Mouse (Mus musculus) neutrophil, adult 5-6 weeks (primary cell): ENCODE results near the gene Cbll1. TPM values are rescaled to one million over a fixed set of nuclear protein-coding genes. Genes with fewer than 3 reads are reported as not detected.

ENCODE experiments used
- ATAC-seq: fragments of 151-379, 151-347 bp; 2 replicates; pipeline ENCODE4 v1.8.0; 2017; ENCODE audit warnings: mild to moderate bottlenecking, moderate TSS enrichment; ENCODE audit not compliant: insufficient number of reproducible peaks, poor library complexity, low FRiP score, severe bottlenecking; ENCODE audit errors: extremely low read depth
- total RNA-seq: library from RNA; stranded (forward); fragments of 200-1000 nt; gene quantifications from 2 replicates; pipeline ENCODE4 v1.2.3, GENCODE M21; 2017

Gene Cbll1
- 10.9 and 12.6 TPM in 2 replicates for total RNA-seq

DNA sequence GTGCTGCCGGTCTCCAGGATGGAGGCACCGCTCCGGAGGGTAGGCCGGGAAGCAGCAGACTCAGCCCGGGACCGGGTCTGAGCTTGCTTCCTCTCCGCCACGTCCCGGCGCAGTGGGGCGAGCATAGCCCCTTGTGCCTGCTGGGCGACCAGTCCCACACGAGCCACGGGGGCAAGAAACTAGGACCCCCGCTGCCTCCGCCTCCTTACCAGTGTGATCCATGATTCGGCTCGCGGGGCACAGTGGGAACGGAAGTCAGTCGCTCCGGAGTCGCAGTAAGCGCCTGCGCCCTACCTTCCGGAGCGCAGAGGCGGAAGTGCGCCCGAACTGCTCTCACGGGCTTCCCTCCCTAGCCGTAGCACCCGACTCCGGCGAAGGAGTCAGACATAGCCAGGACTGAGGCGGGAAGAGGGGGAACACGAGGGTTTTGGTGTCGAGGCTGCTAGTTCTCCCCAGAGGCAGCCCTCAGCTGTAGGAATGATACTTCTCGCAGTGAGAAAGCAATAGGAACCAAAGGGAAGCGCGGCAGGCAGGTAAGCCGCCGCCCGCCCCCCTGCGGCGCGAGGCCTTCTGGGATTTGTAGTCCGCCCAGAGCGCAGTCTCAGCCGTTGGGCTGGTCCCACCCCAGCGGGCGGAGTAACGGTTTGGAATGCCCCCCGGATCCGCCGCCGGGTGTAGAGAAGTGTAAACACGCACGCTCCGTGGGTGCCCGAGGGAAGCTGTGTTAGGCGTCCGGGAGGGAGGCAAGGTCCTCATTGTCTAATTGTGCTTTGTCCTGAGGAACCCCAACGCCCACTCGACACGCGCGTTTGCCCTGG lies at the start of gene Cbll1:
Gene Cbll1, minus strand, starts transcription at position 303 of the 818 bp plus-strand sequence.
- ATAC-seq = peak; percentile 84

DNA sequence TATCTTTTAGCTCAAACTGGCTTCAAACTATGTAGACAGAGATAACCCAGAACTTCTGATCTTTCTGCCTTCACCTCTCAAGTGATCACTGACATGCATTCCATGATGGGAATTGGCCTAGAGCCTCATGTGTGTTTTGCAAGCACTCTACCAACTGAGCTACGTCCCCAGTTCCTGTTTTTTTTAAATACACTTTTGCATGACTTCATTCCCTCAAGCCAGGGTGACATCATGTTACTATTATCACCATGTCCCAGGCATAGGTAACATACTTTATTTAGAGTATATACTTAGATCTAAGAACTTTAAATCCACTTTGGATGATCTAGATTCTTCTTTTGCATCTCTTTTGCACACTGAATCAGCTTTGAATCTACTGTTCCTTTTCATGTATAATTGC lies 46.6 kb upstream of the Cbll1 start:
- no peak for ATAC-seq

DNA sequence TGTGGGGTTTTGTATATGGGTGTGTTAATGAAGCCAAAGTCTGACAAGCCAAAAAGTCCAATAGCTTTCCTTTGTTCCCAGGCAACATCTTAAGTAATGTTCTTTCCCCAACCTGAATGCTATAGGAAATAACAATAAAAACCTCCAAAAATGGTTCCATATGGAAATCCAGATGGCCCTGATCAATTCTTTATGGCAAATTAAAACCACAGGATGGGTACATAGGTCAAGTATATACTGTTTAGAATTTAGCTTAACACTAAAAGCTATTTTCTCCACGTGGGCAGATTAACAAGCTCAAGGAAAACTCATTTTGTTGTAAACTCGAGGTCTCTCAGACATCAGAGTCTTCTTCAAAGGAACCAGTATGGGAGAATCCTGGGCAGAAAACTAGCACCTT lies 45.8 kb upstream of the Cbll1 start:
- ATAC-seq = no peak

DNA sequence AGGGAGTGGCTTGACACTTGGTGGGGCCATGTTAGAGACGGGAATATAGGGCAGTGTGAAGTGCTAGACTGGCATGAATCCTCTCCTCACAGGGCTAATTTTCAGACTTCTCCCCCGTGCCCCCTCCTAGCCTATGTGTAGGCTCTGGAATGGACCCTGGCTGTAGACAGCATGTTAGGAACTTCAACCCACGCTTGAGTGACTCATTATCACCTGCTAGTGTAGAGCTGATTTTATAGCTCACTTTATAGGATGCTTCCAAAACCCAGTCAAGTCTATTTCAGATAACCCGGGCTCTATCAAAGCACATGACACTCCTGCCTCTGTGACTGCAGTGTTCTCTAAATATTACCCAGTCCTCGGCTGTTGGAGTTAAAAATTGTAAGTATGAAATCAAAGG lies 42.1 kb upstream of the Cbll1 start:
- no peak for ATAC-seq

DNA sequence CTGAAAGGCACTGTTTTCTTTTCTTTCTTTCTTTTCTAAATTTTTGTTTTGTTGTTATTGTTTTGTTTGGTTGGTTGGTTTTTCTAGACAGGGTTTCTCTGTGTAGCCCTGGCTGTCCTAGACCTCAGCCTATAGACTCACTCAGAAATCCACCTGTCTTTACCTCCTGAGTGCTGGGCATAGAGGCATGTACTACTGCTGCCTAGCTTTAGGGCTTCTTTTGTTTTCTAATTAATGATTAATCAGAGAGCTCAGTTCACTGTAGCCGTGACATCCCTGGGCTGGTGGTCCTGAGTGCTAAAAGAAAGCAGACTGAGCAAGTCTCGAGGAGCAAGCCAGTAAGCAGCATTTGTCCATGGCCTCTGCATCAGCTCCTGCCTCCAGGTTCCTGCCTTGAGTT lies 40.4 kb upstream of the Cbll1 start:
- ATAC-seq = no peak

DNA sequence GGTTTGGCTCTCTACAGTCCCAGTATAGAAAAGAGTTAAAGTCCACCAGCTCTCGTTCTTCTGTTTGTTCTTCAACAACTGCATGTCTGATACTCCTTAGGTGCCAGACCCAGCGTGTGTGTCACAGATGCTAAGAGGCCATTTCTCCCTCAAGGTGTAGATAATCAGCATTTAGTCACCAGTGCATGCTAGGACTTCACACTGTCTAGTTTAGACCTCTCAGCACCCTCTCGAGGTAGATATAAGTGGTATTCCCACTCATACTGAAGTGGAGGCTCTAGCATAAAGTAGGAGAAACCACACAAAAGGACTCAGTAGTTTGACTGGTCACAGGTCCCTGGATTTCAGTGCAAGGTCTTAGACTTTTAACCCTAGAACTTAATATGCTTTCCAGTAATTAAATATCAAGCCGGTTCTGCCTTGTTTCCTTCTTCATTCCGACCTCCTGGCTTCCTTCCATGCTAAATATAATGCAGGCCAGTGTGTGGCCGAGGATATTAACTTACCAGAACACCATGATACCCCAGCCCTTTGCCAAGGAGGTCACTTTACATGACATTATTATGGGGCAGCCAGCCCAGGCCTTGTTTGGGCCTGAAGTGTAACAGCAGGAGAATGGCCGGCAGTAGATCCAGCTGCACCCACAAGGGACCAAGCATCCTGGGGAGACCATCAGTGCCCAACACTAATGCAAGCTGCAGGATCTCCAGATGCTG lies 38.3 kb upstream of the Cbll1 start:
- no peak for ATAC-seq

DNA sequence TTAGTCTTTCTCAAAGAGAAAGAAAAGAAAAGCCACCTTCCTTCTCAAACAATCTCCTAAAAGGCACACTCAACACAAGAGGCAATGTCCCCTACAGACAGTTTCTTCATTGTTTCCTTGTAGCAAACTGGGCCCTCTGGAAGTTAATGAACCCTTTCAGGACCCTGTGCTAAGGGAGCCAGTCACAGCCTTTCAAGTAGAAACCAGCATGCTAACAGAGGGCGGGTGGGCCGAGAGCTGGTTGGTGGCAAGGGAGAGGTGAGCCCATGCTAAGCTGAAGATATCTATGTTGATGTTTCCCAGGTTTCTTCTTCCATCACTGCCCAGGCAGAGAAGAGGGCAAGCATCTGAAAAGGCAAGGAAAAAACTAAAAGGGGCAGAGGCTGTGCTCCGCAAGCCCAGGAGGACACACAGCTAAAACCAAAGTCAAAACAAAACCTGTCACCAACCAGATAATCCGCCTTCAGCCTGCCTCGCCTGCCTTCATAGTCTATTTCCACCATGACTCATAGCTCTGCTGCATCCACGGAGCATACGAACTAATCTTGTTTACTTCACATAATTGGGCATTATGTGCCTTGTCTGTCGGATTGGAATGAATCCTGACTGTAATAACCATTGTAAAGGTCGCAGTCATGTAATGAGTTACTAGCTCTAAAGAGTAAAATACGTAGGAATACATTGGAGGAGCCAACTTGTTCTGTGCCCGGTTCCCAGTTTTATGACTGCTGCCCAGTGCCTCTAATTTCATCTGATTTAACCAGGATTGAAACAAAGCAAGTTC lies 34.8 kb upstream of the Cbll1 start:
- ATAC-seq = no peak

DNA sequence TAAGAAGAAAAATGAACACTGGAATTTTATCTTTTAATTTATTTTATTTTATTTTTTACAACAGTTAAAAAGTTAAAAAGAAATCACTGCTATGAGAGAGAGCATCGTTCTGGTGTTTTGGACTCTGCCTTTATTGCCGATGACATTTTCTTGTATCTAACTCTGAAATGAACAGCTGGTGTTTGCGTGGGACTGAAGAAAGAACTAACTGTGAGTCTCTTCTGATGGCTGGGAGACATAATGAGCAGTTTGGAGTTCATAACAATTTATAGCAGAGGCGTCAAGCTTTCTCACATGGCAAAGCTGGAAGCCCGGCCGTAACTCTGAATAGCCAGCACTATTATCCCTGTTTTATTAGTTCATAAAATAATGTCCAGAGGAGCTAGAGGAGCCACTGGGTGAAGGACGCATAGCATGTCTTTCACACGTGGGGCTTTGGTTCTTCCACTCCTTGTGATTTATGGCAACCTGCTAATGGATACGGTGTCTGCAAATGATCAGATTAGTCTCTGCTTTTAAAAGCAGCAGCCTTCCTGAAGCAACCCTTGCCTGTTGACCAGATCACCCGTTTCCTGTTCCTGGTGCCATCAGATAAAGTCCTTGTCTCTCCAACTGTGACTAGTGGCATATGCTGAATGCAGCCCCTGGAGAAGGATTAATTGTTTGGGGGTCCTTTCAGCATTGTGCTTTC lies 33.9 kb upstream of the Cbll1 start:
- no peak for ATAC-seq

DNA sequence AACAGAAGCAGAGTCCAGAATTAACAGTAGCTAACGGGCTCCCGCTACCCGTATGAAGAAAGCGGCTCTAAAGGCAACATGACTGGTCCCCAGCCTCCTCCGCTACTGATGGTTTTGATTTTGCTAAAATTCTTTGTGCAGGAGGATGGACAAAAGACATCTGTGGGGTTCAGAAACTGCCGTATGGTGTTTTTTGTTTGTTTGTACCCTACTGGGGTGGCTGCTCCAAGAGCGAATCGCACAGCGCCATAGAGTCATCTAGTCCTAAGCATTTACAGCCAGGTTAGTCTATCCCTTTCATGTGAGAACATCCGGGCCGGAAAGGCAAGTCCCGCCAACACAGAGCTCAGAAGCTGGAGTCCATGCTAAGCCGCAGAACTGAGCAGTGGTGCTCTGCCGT lies 32.6 kb upstream of the Cbll1 start:
- ATAC-seq = no peak

DNA sequence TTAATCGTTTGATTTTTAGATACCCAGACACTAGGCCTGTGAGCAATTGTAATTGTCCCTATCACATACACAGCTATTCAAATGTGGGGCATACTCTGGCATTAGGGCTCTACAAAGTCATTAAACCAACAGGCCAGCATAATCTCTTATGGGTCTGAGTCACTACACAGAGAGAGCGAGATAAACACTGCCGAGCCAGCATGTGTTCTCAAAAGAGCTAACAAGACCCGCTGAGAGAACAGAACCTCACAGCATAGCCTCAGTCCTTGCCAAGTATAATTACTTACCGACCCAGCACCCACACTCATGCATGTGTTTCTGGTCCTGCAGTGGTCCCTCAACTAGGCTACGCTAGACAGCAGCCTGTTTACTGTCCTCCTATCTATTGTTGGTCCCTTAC lies 28.0 kb upstream of the Cbll1 start:
- ATAC-seq = no peak

DNA sequence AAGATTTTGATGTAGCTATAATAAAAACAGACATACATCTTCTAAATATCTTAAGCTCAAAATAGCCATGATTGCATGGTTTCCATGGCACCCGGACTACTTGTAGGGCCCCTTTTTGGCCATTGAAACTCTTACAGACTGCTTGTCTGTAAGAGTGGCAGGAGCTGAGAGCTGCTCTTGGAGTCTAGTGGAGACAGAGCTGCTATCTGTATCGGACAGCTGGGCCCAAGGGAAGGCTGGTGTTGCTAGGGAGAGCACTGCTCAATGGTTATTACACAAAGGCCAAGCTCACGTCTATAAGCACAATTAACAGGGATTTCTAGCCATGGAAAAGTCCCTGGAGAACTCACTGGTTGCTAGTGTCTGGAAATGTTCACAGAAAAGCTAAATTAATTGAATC lies 22.0 kb upstream of the Cbll1 start:
- ATAC-seq = no peak

DNA sequence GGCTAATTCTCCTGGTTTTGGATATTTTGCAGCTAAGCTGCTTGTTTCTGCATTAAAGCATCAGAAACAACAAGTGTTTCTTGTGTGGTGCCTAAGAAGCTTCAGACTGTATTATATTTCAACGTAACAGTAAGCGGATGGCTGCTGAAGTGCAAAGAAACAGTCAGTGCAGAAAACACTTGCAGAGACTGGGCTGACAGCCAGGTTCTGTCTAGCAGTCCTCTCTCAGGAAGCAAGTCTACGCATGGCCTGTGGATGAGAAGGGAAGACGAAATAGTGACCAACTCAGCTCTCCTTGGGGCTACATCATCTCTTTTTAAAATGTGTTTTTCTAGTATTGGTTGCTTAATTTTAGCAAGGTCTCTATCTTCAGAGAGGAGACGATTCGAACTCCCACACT lies 20.7 kb upstream of the Cbll1 start:
- ATAC-seq = no peak

DNA sequence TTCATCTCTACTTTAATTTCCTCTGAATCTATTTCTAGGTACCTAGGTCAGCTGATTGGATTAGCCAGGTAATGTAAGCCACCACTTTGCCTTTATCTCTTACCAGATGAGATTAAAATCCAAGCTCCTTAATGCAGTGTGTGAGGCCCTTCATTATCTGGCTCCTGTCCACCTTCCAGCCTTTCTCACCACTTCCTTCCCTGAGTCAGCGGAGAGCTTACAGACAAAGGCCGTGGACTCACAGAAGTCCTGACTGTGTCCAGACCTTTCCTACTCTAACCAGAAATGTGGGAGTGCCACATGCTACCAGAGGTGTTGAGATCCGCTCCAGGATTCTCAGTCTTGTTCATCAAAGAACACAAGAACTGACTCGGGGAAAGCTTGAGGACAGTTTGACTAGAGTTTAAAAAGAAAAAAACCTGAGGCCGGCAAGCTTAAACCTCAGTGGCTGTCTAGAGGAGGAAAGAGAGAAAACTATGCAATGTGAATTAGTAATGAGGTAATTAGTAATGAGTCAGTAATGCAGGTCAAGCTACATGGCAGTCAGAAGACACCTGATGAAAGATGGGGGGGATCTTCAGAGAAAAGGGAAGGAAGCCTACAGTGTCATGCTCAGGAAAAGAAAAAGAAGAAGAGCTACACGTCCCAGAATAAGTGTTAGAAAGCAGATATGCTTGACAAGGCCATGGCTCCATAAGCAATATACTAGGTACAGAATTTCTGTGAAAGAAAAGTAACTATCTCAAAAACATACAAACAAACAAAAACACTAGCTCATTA lies 14.5 kb upstream of the Cbll1 start:
- no peak for ATAC-seq

DNA sequence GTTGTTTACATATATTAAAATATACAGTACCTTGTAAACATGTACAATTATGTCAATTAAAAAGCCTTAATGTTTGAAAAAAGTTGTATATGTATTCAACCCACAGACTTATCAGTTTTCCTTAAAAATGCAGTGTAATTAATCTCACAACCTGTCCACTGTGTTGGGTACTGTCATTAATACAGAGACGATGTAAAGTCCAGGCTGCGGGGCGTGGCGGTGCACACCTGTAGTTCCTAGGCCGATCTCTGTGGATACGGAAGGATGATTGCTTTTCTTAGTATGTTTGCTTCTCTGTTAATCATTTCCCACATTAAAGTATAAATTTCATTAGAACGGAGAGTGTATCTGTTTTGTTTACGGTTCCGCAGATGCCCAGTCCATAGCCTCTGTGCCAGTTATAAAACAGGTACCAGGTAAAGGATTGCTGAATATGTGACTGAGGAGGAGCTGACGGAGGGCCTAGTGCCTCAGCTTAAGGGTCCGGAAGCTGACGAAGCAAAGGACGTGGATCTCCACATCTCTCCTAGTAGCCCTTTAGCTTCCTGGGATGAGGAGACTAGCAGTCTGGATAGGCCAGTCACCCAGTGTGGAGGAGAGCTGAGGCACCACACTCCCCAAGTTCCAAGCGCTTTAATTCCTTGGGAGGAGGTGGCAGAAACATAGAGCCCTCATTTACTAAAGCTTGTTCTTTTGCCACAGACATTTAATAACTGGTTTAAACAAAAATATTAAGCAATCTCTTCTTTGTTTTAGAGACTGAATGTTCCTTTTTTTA lies 13.4 kb upstream of the Cbll1 start:
- ATAC-seq = no peak

DNA sequence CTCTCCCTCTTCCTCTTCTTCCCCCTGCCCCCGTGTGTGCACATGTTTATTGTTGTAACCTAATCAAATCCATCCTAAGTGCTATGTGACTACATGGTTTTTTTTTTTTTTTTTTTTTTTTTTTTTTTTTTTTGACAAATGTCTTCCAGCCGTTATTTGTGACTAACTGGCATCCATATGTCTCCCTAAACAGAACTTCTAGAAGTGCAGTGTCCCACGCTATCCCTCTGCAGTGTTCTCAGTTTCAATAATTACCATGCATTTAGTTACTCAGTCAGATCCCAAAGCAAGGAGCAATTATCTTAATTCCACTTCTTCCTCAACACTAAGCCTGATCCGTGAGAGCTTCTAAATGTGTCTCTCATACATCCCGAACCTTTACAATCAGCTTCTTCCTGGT lies 11.8 kb upstream of the Cbll1 start:
- ATAC-seq = no peak

DNA sequence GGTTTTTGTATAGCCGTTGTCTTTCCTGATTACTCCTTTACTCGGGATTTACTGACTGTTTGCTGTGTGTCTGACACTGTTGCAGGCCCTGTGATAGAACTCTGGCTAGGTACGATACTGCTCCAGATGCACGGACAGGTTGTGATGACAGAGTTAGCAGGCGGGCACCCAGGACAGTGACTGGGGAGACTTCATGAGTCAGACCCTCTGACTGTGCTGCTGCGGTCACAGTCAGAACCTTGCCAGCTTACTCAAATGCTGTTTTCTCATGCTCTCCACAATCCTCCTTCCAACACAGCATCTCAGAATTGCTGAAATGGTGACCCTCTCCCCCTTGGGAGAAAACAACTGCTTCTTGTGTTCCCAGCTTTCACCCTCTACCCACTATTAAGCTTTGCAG lies 9.1 kb upstream of the Cbll1 start:
- ATAC-seq = no peak

DNA sequence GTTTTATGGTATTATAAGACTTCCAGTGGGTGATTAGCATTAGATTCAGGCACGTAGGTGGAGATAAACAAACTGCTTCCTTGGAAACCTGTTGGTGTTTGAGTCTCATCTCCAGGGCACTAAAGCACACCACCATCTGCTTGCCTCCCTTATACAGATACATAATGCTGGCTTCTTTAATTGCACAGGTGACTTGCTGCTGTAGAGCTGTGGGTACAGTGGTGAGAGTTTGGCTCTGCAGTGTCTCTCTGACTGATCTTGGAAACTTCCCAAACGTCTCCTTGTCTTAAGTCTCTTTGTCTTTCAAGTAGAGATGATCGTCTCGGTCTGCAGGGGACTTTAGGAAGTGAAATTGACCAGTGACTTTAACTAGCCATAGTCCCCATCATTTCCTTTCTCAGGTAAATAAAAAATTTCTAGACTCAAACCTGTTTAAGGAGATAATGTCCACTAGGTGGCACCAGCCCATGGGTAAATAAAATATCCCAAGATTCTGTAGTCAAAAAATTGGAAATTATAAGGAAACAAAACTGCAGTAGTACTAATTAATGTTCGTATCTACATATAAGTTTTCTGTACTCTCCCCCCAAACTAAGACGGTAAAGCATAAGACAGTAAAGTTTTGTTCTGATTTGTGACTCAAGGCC lies 8.4 kb upstream of the Cbll1 start:
- no peak for ATAC-seq
